Mouse (Mus musculus) retina, postnatal 1 day (tissue): ENCODE measurements at regions not wholly inside any gene's neighbourhood (a gene's known extent, or its start where the extent isn't known, plus 50 kb on each side); places are given as distances from the start of the nearest gene placed in this dataset.
"Not testable (repeated sequence)": the region's sequence is repeated elsewhere in the genome, so short reads cannot be mapped to it uniquely, and the experiment has no call there.

Experiments
- DNase-seq: peaks from one replicate; pipeline ENCODE4 v3.0.0-alpha.2; 2012

- no peak for DNase-seq
These were observed 130.7 kb downstream of the Cep170 start for GRCm38 (mm10) chr1:176683146-176683545.

GRCm38 (mm10) chr1:176681971-176682370, 131.9 kb downstream of the Cep170 start:
- no peak for DNase-seq

GRCm38 (mm10) chr1:176675184-176675583, 138.7 kb downstream of the Cep170 start:
- DNase-seq: no peak

GRCm38 (mm10) chr1:176671081-176671480, 142.8 kb downstream of the Cep170 start:
- no peak for DNase-seq

GRCm38 (mm10) chr1:176667552-176668306, 146.1 kb downstream of the Cep170 start:
- no peak for DNase-seq

GRCm38 (mm10) chr1:176660286-176660685, 153.6 kb downstream of the Cep170 start:
- DNase-seq: no peak

- no peak for DNase-seq
These were observed 155.2 kb downstream of the Cep170 start for GRCm38 (mm10) chr1:176658639-176659038.

- DNase-seq: no peak
These were observed 158.2 kb downstream of the Cep170 start for GRCm38 (mm10) chr1:176655487-176656333.

- DNase-seq: no peak
These were observed 169.6 kb downstream of the Cep170 start for GRCm38 (mm10) chr1:176644248-176644647.

GRCm38 (mm10) chr1:176623171-176623570, 190.7 kb downstream of the Cep170 start:
- no peak for DNase-seq

- no peak for DNase-seq
These were observed 191.7 kb downstream of the Cep170 start for GRCm38 (mm10) chr1:176622213-176622612.

GRCm38 (mm10) chr1:176621285-176621684, 192.6 kb downstream of the Cep170 start:
- no peak for DNase-seq

- no peak for DNase-seq
These were observed 195.0 kb downstream of the Cep170 start for GRCm38 (mm10) chr1:176618896-176619295.

GRCm38 (mm10) chr1:176615673-176616072, 198.2 kb downstream of the Cep170 start:
- no peak for DNase-seq

- no peak for DNase-seq
These were observed 219.6 kb downstream of the Cep170 start for GRCm38 (mm10) chr1:176594312-176594711.

GRCm38 (mm10) chr1:176588144-176588543, 225.7 kb downstream of the Cep170 start:
- no peak for DNase-seq

- DNase-seq: no peak
These were observed 240.2 kb downstream of the Cep170 start for GRCm38 (mm10) chr1:176573703-176574102.

GRCm38 (mm10) chr1:176558457-176559415, 255.1 kb downstream of the Cep170 start:
- DNase-seq: peak; percentile 20

- no peak for DNase-seq
These were observed 259.3 kb upstream of the Pld5 start for GRCm38 (mm10) chr1:176534417-176534816.

- DNase-seq: no peak
These were observed 253.9 kb upstream of the Pld5 start for GRCm38 (mm10) chr1:176529037-176529436.

- no peak for DNase-seq
These were observed 236.4 kb upstream of the Pld5 start for GRCm38 (mm10) chr1:176511467-176511866.

GRCm38 (mm10) chr1:176505441-176505840, 230.3 kb upstream of the Pld5 start:
- DNase-seq: no peak

GRCm38 (mm10) chr1:176504731-176505130, 229.6 kb upstream of the Pld5 start:
- DNase-seq: not testable (repeated sequence)
